Mouse (Mus musculus) thymus, postnatal 10 days (tissue): ENCODE measurements around the gene 1700010I14Rik.

Source experiments
- DNase-seq, 2 experiments: peaks; one replicate each; pipeline ENCODE4 v3.0.0; 2021; ENCODE audit warnings: low spot score in 2 of 2

The 1700010I14Rik gene

GRCm38 (mm10) chr17:9023198-9023942 is 35.2 kb downstream of the 1700010I14Rik start:
- DNase-seq, result no peak

- DNase-seq, result peak in 1 of 2 experiments; percentile 17
Measured at GRCm38 (mm10) chr17:9030181-9030580, 42.0 kb downstream of the 1700010I14Rik start.

GRCm38 (mm10) chr17:9031241-9032141 is 43.4 kb downstream of the 1700010I14Rik start:
- DNase-seq, result peak; percentile 64 to 87

GRCm38 (mm10) chr17:9032362-9033044 is 44.4 kb downstream of the 1700010I14Rik start:
- DNase-seq, result no peak

- DNase-seq, result no peak
Measured at GRCm38 (mm10) chr17:9033511-9033910, 45.4 kb downstream of the 1700010I14Rik start.

- DNase-seq, result no peak
Measured at GRCm38 (mm10) chr17:9035561-9036348, 47.6 kb downstream of the 1700010I14Rik start.

GRCm38 (mm10) chr17:9042723-9043122 is 54.6 kb downstream of the 1700010I14Rik start:
- DNase-seq, result peak; percentile 9 to 51

GRCm38 (mm10) chr17:9052441-9052980 is 64.4 kb downstream of the 1700010I14Rik start:
- no peak for DNase-seq

- DNase-seq, result no peak
Measured at GRCm38 (mm10) chr17:9059360-9059932, 71.3 kb downstream of the 1700010I14Rik start.
